Mouse (Mus musculus): ENCODE data around the gene Serpinb1c. TPM values are rescaled to one million over a fixed set of nuclear protein-coding genes. Genes with fewer than 3 reads are reported as not detected.
"Not testable (repeated sequence)": the region's sequence is repeated elsewhere in the genome, so short reads cannot be mapped to it uniquely, and the experiment has no call there.

The Serpinb1c gene
- 1 to 10 TPM; 2.0 to 3.5 TPM for total RNA-seq (2021)
- 0.18 TPM in 1 of 2 replicates, not detected in the other for polyA plus RNA-seq (2012; rRNA removed)
- long read RNA-seq = 0 reads

- Histone ChIP-seq H3K4me1 (ENCODE audit: control insufficient read depth, insufficient read depth, low read length) (no peaks in the 10 kb centered on the region), H3K4me3 (no peak within 1 kb of the TSS), H3K79me2 (replicated peaks; ENCODE audit: control insufficient read depth, insufficient read depth, low read length) (no peaks in the 10 kb centered on the region), H3K27ac (no peak within 1 kb of the TSS), H3K27me3 (ENCODE audit: control insufficient read depth, insufficient read depth, low read length) (no peaks in the 10 kb centered on the region), H3K9ac (ENCODE audit: low read depth, low read length) (no peak within 1 kb of the TSS), H3K36me3 (ENCODE audit: control insufficient read depth, insufficient read depth, low read length) (no peaks in the 10 kb centered on the region)
- no peak for TF ChIP-seq CTCF (IDR thresholded peaks at IDR 0.05)
- no peak for TF ChIP-seq EP300 (IDR thresholded peaks at IDR 0.05; ENCODE audit: insufficient read depth, low read depth, low read length)
- no peak for TF ChIP-seq POLR2A (IDR thresholded peaks at IDR 0.05; ENCODE audit: insufficient read depth, low read depth, low read length)
- 86% methylated on average over 2 of the region's 2 CpGs for WGBS
- DNase-seq = no peak
- intact Hi-C loops (cut with DNase I) = no loop called here
Observed at GRCm38 (mm10) chr13:32898111-32898510, at the start of gene Serpinb1c. TSS of gene Serpinb1c (minus strand) at chr13:32898211.

GRCm38 (mm10) chr13:32939191-32939590, 41.2 kb upstream of the Serpinb1c start:
- DNase-seq; H3K4me3 ChIP-seq; H3K79me2 ChIP-seq (replicated peaks; ENCODE audit: control insufficient read depth, insufficient read depth, low read length); H3K4me1 ChIP-seq (ENCODE audit: control insufficient read depth, insufficient read depth, low read length); H3K27me3 ChIP-seq (ENCODE audit: control insufficient read depth, insufficient read depth, low read length); H3K36me3 ChIP-seq (ENCODE audit: control insufficient read depth, insufficient read depth, low read length); H3K27ac ChIP-seq; H3K9ac ChIP-seq (ENCODE audit: low read depth, low read length); intact Hi-C loops (cut with DNase I): not testable (repeated sequence)
- 34% methylated on average over 3 of the region's 3 CpGs for WGBS

- H3K4me3 ChIP-seq; H3K9ac ChIP-seq (ENCODE audit: low read depth, low read length); DNase-seq; H3K27me3 ChIP-seq (ENCODE audit: control insufficient read depth, insufficient read depth, low read length); H3K4me1 ChIP-seq (ENCODE audit: control insufficient read depth, insufficient read depth, low read length); intact Hi-C loops (cut with DNase I); H3K27ac ChIP-seq; H3K79me2 ChIP-seq (replicated peaks; ENCODE audit: control insufficient read depth, insufficient read depth, low read length); H3K36me3 ChIP-seq (ENCODE audit: control insufficient read depth, insufficient read depth, low read length): not testable (repeated sequence)
- WGBS = 58% methylated on average over 4 of the region's 4 CpGs
Observed at GRCm38 (mm10) chr13:32938275-32938674, 40.3 kb upstream of the Serpinb1c start.

GRCm38 (mm10) chr13:32934706-32935381, 36.8 kb upstream of the Serpinb1c start:
- intact Hi-C loops (cut with DNase I) = no loop called here
- TF ChIP-seq EP300 (IDR thresholded peaks at IDR 0.05; ENCODE audit: insufficient read depth, low read depth, low read length) (no peak), CTCF (IDR thresholded peaks at IDR 0.05) (no peak), POLR2A (IDR thresholded peaks at IDR 0.05; ENCODE audit: insufficient read depth, low read depth, low read length) (no peak)

GRCm38 (mm10) chr13:32929107-32929750, 31.2 kb upstream of the Serpinb1c start:
- Histone ChIP-seq H3K36me3 (ENCODE audit: control insufficient read depth, insufficient read depth, low read length) (peaks cover 2% of the 10 kb centered on the region), H3K4me1 (ENCODE audit: control insufficient read depth, insufficient read depth, low read length) (peaks cover 9% of the 10 kb centered on the region), H3K27me3 (ENCODE audit: control insufficient read depth, insufficient read depth, low read length) (no peaks in the 10 kb centered on the region), H3K4me3 (no peak overlapping the region), H3K79me2 (replicated peaks; ENCODE audit: control insufficient read depth, insufficient read depth, low read length) (no peaks in the 10 kb centered on the region), H3K9ac (ENCODE audit: low read depth, low read length) (no peak overlapping the region), H3K27ac (no peak overlapping the region)
- WGBS = 77% methylated on average over 2 of the region's 2 CpGs
- no peak for TF ChIP-seq POLR2A (IDR thresholded peaks at IDR 0.05; ENCODE audit: insufficient read depth, low read depth, low read length)
- no peak for TF ChIP-seq CTCF (IDR thresholded peaks at IDR 0.05)
- no peak for TF ChIP-seq EP300 (IDR thresholded peaks at IDR 0.05; ENCODE audit: insufficient read depth, low read depth, low read length)
- intact Hi-C loops (cut with DNase I) = loop anchor here (10.0 kb wide), 1 partner anchor 164 kb away; no protein-coding TSS in a partner anchor
- DNase-seq = no peak

More at GRCm38 (mm10) chr13:32934706-32935381, 36.8 kb upstream of the Serpinb1c start:
- H3K4me1 ChIP-seq (ENCODE audit: control insufficient read depth, insufficient read depth, low read length) = no peaks in the 10 kb centered on the region
- no peaks in the 10 kb centered on the region for H3K79me2 ChIP-seq (replicated peaks; ENCODE audit: control insufficient read depth, insufficient read depth, low read length)
- 17% methylated on average over 1 of the region's 1 CpGs for WGBS
- no peak overlapping the region for H3K4me3 ChIP-seq
- no peak for DNase-seq
- no peak overlapping the region for H3K27ac ChIP-seq
- H3K9ac ChIP-seq (ENCODE audit: low read depth, low read length) = no peak overlapping the region
- H3K36me3 ChIP-seq (ENCODE audit: control insufficient read depth, insufficient read depth, low read length) = no peaks in the 10 kb centered on the region
- H3K27me3 ChIP-seq (ENCODE audit: control insufficient read depth, insufficient read depth, low read length) = no peaks in the 10 kb centered on the region

GRCm38 (mm10) chr13:32927241-32927640, 29.2 kb upstream of the Serpinb1c start:
- no peak for DNase-seq
- H3K4me1 ChIP-seq (ENCODE audit: control insufficient read depth, insufficient read depth, low read length) = peaks cover 9% of the 10 kb centered on the region
- 60% methylated on average over 1 of the region's 1 CpGs for WGBS
- no peak overlapping the region for H3K9ac ChIP-seq (ENCODE audit: low read depth, low read length)
- TF ChIP-seq EP300 (IDR thresholded peaks at IDR 0.05; ENCODE audit: insufficient read depth, low read depth, low read length) (no peak), CTCF (IDR thresholded peaks at IDR 0.05) (no peak), POLR2A (IDR thresholded peaks at IDR 0.05; ENCODE audit: insufficient read depth, low read depth, low read length) (no peak)
- H3K27me3 ChIP-seq (ENCODE audit: control insufficient read depth, insufficient read depth, low read length) = no peaks in the 10 kb centered on the region
- peak overlapping the region; percentile 40 for H3K27ac ChIP-seq
- intact Hi-C loops (cut with DNase I) = loop anchor here (10.0 kb wide), 1 partner anchor 162 kb away; no protein-coding TSS in a partner anchor
- H3K36me3 ChIP-seq (ENCODE audit: control insufficient read depth, insufficient read depth, low read length) = peaks cover 2% of the 10 kb centered on the region
- no peak overlapping the region for H3K4me3 ChIP-seq
- H3K79me2 ChIP-seq (replicated peaks; ENCODE audit: control insufficient read depth, insufficient read depth, low read length) = no peaks in the 10 kb centered on the region
